Mouse (Mus musculus): Measurements from ENCODE around the gene Ndufb7. TPM values are rescaled to one million over a fixed set of nuclear protein-coding genes. Genes with fewer than 3 reads are reported as not detected.

Gene Ndufb7
- total RNA-seq, 1 experiment: 275 TPM

DNA sequence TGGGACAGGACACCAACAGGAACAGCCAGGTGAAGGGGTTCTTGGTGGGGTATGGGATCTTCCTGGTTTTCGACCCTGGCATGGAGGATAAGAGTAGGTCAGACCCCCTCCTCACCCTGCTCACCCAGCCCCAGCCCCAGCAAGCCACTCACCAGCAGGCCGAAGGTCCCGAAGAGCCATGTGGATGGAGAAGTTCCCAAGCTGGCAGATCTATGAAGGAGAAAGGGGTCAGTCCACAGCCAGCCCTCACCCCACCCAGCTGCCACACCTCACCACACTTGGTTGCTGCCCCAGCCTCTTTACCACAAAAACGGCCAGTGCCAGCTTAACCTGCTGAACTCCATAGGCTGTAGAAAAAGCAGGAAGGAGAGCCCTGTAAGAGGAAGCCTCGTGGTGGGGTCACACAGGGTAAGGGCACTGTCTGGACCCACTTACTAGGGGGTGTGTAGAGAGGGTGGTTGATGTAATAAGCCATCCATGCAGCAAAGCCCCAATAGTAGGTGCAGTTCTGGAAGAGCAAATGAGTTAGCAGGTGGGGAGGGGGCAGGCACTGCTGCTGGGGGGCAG, 5.9 kb downstream of the Ndufb7 start:
- Histone ChIP-seq H3K9ac (ENCODE audit: insufficient read depth, low read depth, low read length, poor library complexity, severe bottlenecking) (no peak overlapping the region), H3K4me3 (ENCODE audit: insufficient read depth in 1 of 2, low read depth in 1 of 2, low read length in 2 of 2, poor library complexity in 1 of 2, severe bottlenecking in 1 of 2) (no peak overlapping the region), H3K27ac (ENCODE audit: insufficient read depth, low read depth, low read length, poor library complexity, severe bottlenecking) (no peak overlapping the region), H3K36me3 (ENCODE audit: control insufficient read depth, insufficient read depth, low read length, poor library complexity, severe bottlenecking) (peaks cover 29% of the 10 kb centered on the region), H3K9me3 (ENCODE audit: control insufficient read depth, insufficient read depth, low read depth, low read length) (no peaks in the 10 kb centered on the region), H3K4me1 (ENCODE audit: control insufficient read depth in 2 of 2, insufficient read depth in 2 of 2, low read length in 2 of 2, poor library complexity in 1 of 2) (peaks cover 9 to 40% of the 10 kb centered on the region in 2 experiments; a peak in 3 of 4 replicates)
- TF ChIP-seq HCFC1 (IDR thresholded peaks at IDR 0.05; ENCODE audit: borderline replicate concordance, insufficient read depth, low read length) (no peak), ZC3H11A (IDR thresholded peaks at IDR 0.05; ENCODE audit: borderline replicate concordance, low read depth, low read length) (no peak), CHD2 (IDR thresholded peaks at IDR 0.05; ENCODE audit: low read depth, low read length) (no peak), ZNF384 (IDR thresholded peaks at IDR 0.05; ENCODE audit: low read depth, low read length) (no peak), MAFK (IDR thresholded peaks at IDR 0.05; ENCODE audit: insufficient read depth, low read depth, low read length) (no peak)
- in situ Hi-C loops (cut with MboI; ENCODE audit: low sequenced_read_pairs in 2 of 2, unreplicated experiment in 2 of 2): no loop called here
- DNase-seq (ENCODE audit: low read depth, low spot score): no peak

DNA sequence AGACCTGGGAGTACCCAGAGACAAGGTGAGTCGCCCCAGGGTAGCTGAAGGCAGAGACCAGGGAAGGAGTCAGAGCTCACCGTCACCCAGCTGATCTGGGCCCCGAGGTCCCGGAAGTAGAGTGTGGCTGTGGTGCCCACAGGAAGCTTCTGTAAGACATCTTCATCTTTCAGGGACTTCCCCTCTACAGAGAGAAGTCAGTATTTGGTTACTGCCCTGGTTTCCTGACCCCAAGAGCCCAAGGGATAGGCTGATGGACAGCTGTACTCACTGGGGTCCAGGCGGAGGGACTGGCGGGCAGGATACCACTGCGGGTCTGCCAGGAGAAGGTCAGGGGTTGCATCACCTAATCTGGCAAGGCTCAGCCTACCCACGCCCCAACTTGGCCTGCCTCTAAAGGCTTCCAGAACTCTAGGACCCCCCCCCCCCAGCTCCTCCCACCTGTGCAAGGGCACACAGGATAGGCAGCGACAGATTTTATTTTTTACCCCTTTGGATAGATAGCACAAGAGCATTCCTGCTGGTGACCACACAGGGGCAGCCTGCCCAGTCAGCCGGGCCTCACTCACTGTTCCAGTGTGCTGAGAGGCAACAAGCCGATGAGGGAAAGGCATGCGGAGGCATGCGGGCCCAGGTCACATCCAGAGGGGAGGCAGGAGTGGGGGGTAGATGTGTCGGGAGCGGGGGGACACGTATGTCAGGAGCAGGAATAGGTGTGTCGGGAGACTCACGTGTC, 6.8 kb downstream of the Ndufb7 start:
- Histone ChIP-seq H3K4me3 (ENCODE audit: insufficient read depth in 1 of 2, low read depth in 1 of 2, low read length in 2 of 2, poor library complexity in 1 of 2, severe bottlenecking in 1 of 2) (peak overlapping the region in 1 of 2 experiments; percentile 26; a peak in 1 of 4 replicates), H3K27ac (ENCODE audit: insufficient read depth, low read depth, low read length, poor library complexity, severe bottlenecking) (no peak overlapping the region), H3K36me3 (ENCODE audit: control insufficient read depth, insufficient read depth, low read length, poor library complexity, severe bottlenecking) (peaks cover 29% of the 10 kb centered on the region), H3K4me1 (ENCODE audit: control insufficient read depth in 2 of 2, insufficient read depth in 2 of 2, low read length in 2 of 2, poor library complexity in 1 of 2) (peaks cover 4 to 44% of the 10 kb centered on the region in 2 experiments; a peak in 2 of 4 replicates), H3K9me3 (ENCODE audit: control insufficient read depth, insufficient read depth, low read depth, low read length) (no peaks in the 10 kb centered on the region), H3K9ac (ENCODE audit: insufficient read depth, low read depth, low read length, poor library complexity, severe bottlenecking) (no peak overlapping the region)
- DNase-seq (ENCODE audit: low read depth, low spot score): no peak
- in situ Hi-C loops (cut with MboI; ENCODE audit: low sequenced_read_pairs in 2 of 2, unreplicated experiment in 2 of 2): no loop called here
- TF ChIP-seq MAFK (IDR thresholded peaks at IDR 0.05; ENCODE audit: insufficient read depth, low read depth, low read length) (no peak), ZC3H11A (IDR thresholded peaks at IDR 0.05; ENCODE audit: borderline replicate concordance, low read depth, low read length) (no peak), ZNF384 (IDR thresholded peaks at IDR 0.05; ENCODE audit: low read depth, low read length) (no peak), HCFC1 (IDR thresholded peaks at IDR 0.05; ENCODE audit: borderline replicate concordance, insufficient read depth, low read length) (no peak), CHD2 (IDR thresholded peaks at IDR 0.05; ENCODE audit: low read depth, low read length) (no peak)

DNA sequence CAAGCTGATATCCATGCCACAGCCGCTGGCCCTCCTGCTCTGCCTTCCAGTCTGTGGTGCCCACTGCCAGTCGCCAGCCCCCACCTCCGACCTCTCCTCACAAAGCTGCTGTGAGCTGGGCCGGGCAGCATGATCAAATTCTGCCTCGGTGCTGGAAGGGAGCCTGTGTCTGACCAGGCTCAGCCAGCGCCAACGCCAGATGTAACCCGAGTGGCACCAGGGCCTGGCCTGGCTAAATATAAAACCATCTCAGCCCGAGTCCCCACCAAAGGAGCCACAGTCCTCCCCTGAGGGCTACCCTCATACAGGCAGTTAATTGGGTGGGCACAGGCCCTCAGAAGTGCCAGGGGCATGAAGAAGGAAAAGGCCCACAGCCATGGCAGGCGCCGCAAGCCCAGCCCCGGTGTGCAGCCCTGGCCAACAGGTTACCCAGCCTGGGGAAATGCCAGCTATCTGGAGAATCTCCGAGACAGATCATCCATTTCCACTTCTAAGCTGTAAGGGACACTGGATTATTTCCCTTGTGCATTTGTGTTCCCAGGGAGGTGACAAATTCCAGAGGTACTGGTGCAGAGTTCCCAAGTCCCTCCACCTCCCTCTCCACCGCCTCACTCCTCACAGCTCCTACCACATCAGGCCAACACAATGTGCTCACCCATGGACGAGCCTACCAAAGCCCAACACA, 8.3 kb downstream of the Ndufb7 start:
- peaks cover 4 to 44% of the 10 kb centered on the region in 2 experiments; a peak in 2 of 4 replicates for H3K4me1 ChIP-seq (ENCODE audit: control insufficient read depth in 2 of 2, insufficient read depth in 2 of 2, low read length in 2 of 2, poor library complexity in 1 of 2)
- no peak overlapping the region for H3K9ac ChIP-seq (ENCODE audit: insufficient read depth, low read depth, low read length, poor library complexity, severe bottlenecking)

DNA sequence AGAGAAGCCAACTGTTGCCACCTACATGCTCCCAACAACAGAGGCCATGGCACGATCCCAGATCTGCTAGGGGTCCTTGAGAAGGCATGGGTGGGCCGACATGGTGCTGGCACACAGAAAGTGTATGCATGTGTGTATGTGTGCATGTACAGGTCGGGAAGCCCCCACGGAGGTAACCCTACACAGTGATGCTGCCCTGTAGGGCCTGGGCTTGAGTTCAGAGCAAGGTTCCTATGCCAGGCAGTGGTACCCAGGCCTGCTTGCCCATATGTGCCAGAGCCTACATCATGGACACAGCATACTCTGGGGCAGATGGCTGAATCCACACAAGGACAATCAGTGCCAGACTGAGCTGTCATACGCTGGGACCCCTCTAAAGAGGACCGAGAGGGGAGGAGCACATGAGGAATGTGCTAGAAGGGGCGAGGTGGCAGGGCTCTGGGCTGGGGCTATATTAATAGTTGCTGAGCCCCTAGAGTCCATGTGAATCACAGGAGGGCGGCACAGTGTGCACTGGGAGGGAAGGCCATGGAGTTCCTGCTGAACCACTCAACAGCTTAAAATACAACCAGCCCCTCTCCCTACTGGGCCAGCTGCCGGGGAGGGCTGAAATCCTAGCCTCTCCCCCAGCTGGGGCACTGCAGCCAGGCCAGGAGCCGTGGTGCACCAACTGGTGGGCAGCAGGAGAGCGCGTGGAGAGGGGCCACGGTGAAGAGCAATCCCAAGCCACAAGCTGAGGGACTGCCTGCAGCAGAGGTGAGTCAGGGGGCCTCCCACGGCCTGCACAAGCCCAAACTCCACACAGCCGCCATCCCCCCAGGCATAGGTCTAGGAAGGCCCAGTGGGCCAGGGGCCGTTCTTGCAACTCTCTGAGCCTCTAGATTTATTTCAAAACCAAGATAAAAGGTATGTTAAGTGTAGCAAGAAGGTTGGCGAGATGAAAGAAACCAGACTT, 9.4 kb downstream of the Ndufb7 start:
- Histone ChIP-seq H3K9ac (ENCODE audit: insufficient read depth, low read depth, low read length, poor library complexity, severe bottlenecking) (no peak overlapping the region), H3K4me1 (ENCODE audit: control insufficient read depth in 2 of 2, insufficient read depth in 2 of 2, low read length in 2 of 2, poor library complexity in 1 of 2) (peaks cover 4 to 48% of the 10 kb centered on the region in 2 experiments; a peak in 2 of 4 replicates), H3K27ac (ENCODE audit: insufficient read depth, low read depth, low read length, poor library complexity, severe bottlenecking) (no peak overlapping the region), H3K9me3 (ENCODE audit: control insufficient read depth, insufficient read depth, low read depth, low read length) (no peaks in the 10 kb centered on the region), H3K4me3 (ENCODE audit: insufficient read depth in 1 of 2, low read depth in 1 of 2, low read length in 2 of 2, poor library complexity in 1 of 2, severe bottlenecking in 1 of 2) (no peak overlapping the region), H3K36me3 (ENCODE audit: control insufficient read depth, insufficient read depth, low read length, poor library complexity, severe bottlenecking) (peaks cover 28% of the 10 kb centered on the region)
- TF ChIP-seq ZC3H11A (IDR thresholded peaks at IDR 0.05; ENCODE audit: borderline replicate concordance, low read depth, low read length) (no peak), ZNF384 (IDR thresholded peaks at IDR 0.05; ENCODE audit: low read depth, low read length) (no peak), HCFC1 (IDR thresholded peaks at IDR 0.05; ENCODE audit: borderline replicate concordance, insufficient read depth, low read length) (no peak), MAFK (IDR thresholded peaks at IDR 0.05; ENCODE audit: insufficient read depth, low read depth, low read length) (no peak), CHD2 (IDR thresholded peaks at IDR 0.05; ENCODE audit: low read depth, low read length) (no peak)
- no peak for DNase-seq (ENCODE audit: low read depth, low spot score)
- in situ Hi-C loops (cut with MboI; ENCODE audit: low sequenced_read_pairs in 2 of 2, unreplicated experiment in 2 of 2): no loop called here

More for the DNA sequence above, 8.3 kb downstream of the Ndufb7 start:
- no peak overlapping the region for H3K4me3 ChIP-seq (ENCODE audit: insufficient read depth in 1 of 2, low read depth in 1 of 2, low read length in 2 of 2, poor library complexity in 1 of 2, severe bottlenecking in 1 of 2)
- TF ChIP-seq MAFK (IDR thresholded peaks at IDR 0.05; ENCODE audit: insufficient read depth, low read depth, low read length) (no peak), HCFC1 (IDR thresholded peaks at IDR 0.05; ENCODE audit: borderline replicate concordance, insufficient read depth, low read length) (no peak), ZC3H11A (IDR thresholded peaks at IDR 0.05; ENCODE audit: borderline replicate concordance, low read depth, low read length) (no peak), ZNF384 (IDR thresholded peaks at IDR 0.05; ENCODE audit: low read depth, low read length) (no peak), CHD2 (IDR thresholded peaks at IDR 0.05; ENCODE audit: low read depth, low read length) (no peak)
- H3K36me3 ChIP-seq (ENCODE audit: control insufficient read depth, insufficient read depth, low read length, poor library complexity, severe bottlenecking): peaks cover 29% of the 10 kb centered on the region
- in situ Hi-C loops (cut with MboI; ENCODE audit: low sequenced_read_pairs in 2 of 2, unreplicated experiment in 2 of 2): no loop called here
- no peaks in the 10 kb centered on the region for H3K9me3 ChIP-seq (ENCODE audit: control insufficient read depth, insufficient read depth, low read depth, low read length)
- DNase-seq (ENCODE audit: low read depth, low spot score): no peak
- H3K27ac ChIP-seq (ENCODE audit: insufficient read depth, low read depth, low read length, poor library complexity, severe bottlenecking): no peak overlapping the region
